Mouse (Mus musculus) intestine, embryonic 16.5 days (tissue): ENCODE results near the gene Wdr24. TPM values are rescaled to one million over a fixed set of nuclear protein-coding genes. Genes with fewer than 3 reads are reported as not detected.
"Not testable (repeated sequence)": the region's sequence is repeated elsewhere in the genome, so short reads cannot be mapped to it uniquely, and the experiment has no call there.

Experiments
- ATAC-seq: fragments of 200-750 bp; cut with Nextera tagmentation; 2 replicates; pipeline ENCODE4 v1.8.0; 2017; ENCODE audit warnings: moderate TSS enrichment, moderate library complexity
- H3K27ac ChIP-seq: fragments of 300-500 bp; sonication (generic); 2 replicates; pipeline ENCODE4 v1.5.1; 2014; ENCODE audit warnings: mild to moderate bottlenecking, low read length
- H3K27me3 ChIP-seq: fragments of 300-500 bp; sonication (generic); replicated peaks from 2 replicates; pipeline ENCODE4 v1.6.1; 2014; ENCODE audit warnings: low read length, control low read depth, mixed read lengths; ENCODE audit not compliant: control insufficient read depth, insufficient read depth
- H3K36me3 ChIP-seq: fragments of 300-500 bp; sonication (generic); 2 replicates; pipeline ENCODE4 v1.6.1; 2014; ENCODE audit warnings: low read length, control low read depth; ENCODE audit not compliant: control insufficient read depth, insufficient read depth
- H3K4me1 ChIP-seq: fragments of 300-500 bp; sonication (generic); 2 replicates; pipeline ENCODE4 v1.6.1; 2014; ENCODE audit warnings: low read length, control low read depth, mixed read lengths; ENCODE audit not compliant: control insufficient read depth, insufficient read depth
- H3K4me2 ChIP-seq: fragments of 300-500 bp; sonication (generic); 2 replicates; pipeline ENCODE4 v1.6.1; 2014; ENCODE audit warnings: low read depth, low read length, control low read depth
- H3K4me3 ChIP-seq: fragments of 300-500 bp; sonication (generic); 2 replicates; pipeline ENCODE4 v1.5.1; 2014; ENCODE audit warnings: mild to moderate bottlenecking, low read length
- H3K9ac ChIP-seq: fragments of 300-500 bp; sonication (generic); 2 replicates; pipeline ENCODE4 v1.6.1; 2014; ENCODE audit warnings: low read depth, low read length
- H3K9me3 ChIP-seq: fragments of 300-500 bp; sonication (generic); 2 replicates; pipeline ENCODE4 v1.6.1; 2016; ENCODE audit warnings: low read length, control low read depth; ENCODE audit not compliant: control insufficient read depth
- WGBS: fragments of 180-500 bp; shearing (Covaris S2); extraction: QIAGEN DNeasy Blood & Tissue Kit; methylation state at CpG from one replicate; pipeline ENCODE4 v1.1.7; 2014; 5-methylcytosine and 5-hydroxymethylcytosine counted together
- polyA plus RNA-seq: library from polyadenylated mRNA; unstranded; fragments of >200 nt; fragmentation: Nextera tagmentation; extraction: Ambion mirVana; gene quantifications from 2 replicates; pipeline ENCODE4 v1.2.1, GENCODE M21; 2015

The Wdr24 gene
- polyA plus RNA-seq, 1 experiment from 2014 or later = 25.5 TPM

- Histone ChIP-seq H3K27ac (no peak overlapping the region), H3K4me2 (no peak overlapping the region), H3K9ac (no peak overlapping the region), H3K9me3 (no peaks in the 10 kb centered on the region), H3K36me3 (no peaks in the 10 kb centered on the region), H3K4me3 (no peak overlapping the region), H3K4me1 (peaks cover 35% of the 10 kb centered on the region), H3K27me3 (no peaks in the 10 kb centered on the region)
- 91% methylated on average over 14 of the region's 14 CpGs for WGBS
- ATAC-seq = no peak
Observed at GRCm38 (mm10) chr17:25864311-25864710, 40.9 kb downstream of the Wdr24 start.

GRCm38 (mm10) chr17:25865288-25865687 lies 41.9 kb downstream of the Wdr24 start:
- Histone ChIP-seq H3K9me3 (no peaks in the 10 kb centered on the region), H3K27ac (no peak overlapping the region), H3K27me3 (no peaks in the 10 kb centered on the region), H3K4me1 (peaks cover 34% of the 10 kb centered on the region), H3K4me2 (no peak overlapping the region), H3K36me3 (no peaks in the 10 kb centered on the region), H3K4me3 (no peak overlapping the region; the same call in 1 of the 2 replicates), H3K9ac (peak overlapping the region; percentile 36; the same call in 1 of the 2 replicates)
- 76% methylated on average over 11 of the region's 11 CpGs for WGBS
- no peak for ATAC-seq

- H3K9ac ChIP-seq = 0 out of 2 replicates have a peak overlapping the region, but pooled peaks have one; percentile 2
- H3K36me3 ChIP-seq = no peaks in the 10 kb centered on the region
- no peak overlapping the region for H3K4me2 ChIP-seq
- no peak overlapping the region for H3K27ac ChIP-seq
- H3K9me3 ChIP-seq = no peaks in the 10 kb centered on the region
- no peaks in the 10 kb centered on the region for H3K27me3 ChIP-seq
- ATAC-seq = no peak
- 84% methylated on average over 3 of the region's 3 CpGs for WGBS
- no peak overlapping the region for H3K4me3 ChIP-seq
- peaks cover 26% of the 10 kb centered on the region for H3K4me1 ChIP-seq
Observed at GRCm38 (mm10) chr17:25866172-25866571, 42.7 kb downstream of the Wdr24 start.

- peak overlapping the region; percentile 89 for H3K27ac ChIP-seq
- no peaks in the 10 kb centered on the region for H3K27me3 ChIP-seq
- H3K4me2 ChIP-seq = peak overlapping the region; percentile 95
- peak overlapping the region; percentile 82 for H3K9ac ChIP-seq
- peak; percentile 33; the same call in 1 of the 2 replicates for ATAC-seq
- H3K36me3 ChIP-seq = no peaks in the 10 kb centered on the region
- H3K4me3 ChIP-seq = peak overlapping the region; percentile 93
- no peaks in the 10 kb centered on the region for H3K9me3 ChIP-seq
- peaks cover 18% of the 10 kb centered on the region for H3K4me1 ChIP-seq
- WGBS = 15% methylated on average over 7 of the region's 7 CpGs
Observed at GRCm38 (mm10) chr17:25867509-25867835, 44.0 kb downstream of the Wdr24 start.

GRCm38 (mm10) chr17:25867836-25868600 lies 44.6 kb downstream of the Wdr24 start:
- Histone ChIP-seq H3K36me3 (no peaks in the 10 kb centered on the region), H3K27me3 (no peaks in the 10 kb centered on the region), H3K9ac (peak overlapping the region; percentile 82), H3K4me2 (peak overlapping the region; percentile 95), H3K9me3 (no peaks in the 10 kb centered on the region), H3K4me1 (peaks cover 16% of the 10 kb centered on the region), H3K4me3 (peak overlapping the region; percentile 93), H3K27ac (peak overlapping the region; percentile 89)
- 1% methylated on average over 42 of the region's 42 CpGs for WGBS
- ATAC-seq = peak; percentile 43

- peak within 1 kb of the TSS; percentile 95 for H3K4me2 ChIP-seq
Observed at GRCm38 (mm10) chr17:25868601-25869191, 45.3 kb downstream of the Wdr24 start, which contains the start of gene Mcrip2. Mcrip2 (minus strand) TSS chr17:25868764.

GRCm38 (mm10) chr17:25869498-25869897 lies 46.1 kb downstream of the Wdr24 start:
- 90% methylated on average over 8 of the region's 8 CpGs for WGBS
- Histone ChIP-seq H3K9ac (no peak overlapping the region), H3K27me3 (no peaks in the 10 kb centered on the region), H3K4me3 (no peak overlapping the region), H3K27ac (no peak overlapping the region), H3K4me2 (no peak overlapping the region), H3K4me1 (peaks cover 23% of the 10 kb centered on the region), H3K9me3 (no peaks in the 10 kb centered on the region), H3K36me3 (no peaks in the 10 kb centered on the region)
- no peak for ATAC-seq

More at GRCm38 (mm10) chr17:25868601-25869191, 45.3 kb downstream of the Wdr24 start, which contains the start of gene Mcrip2:
- Histone ChIP-seq H3K9ac (peak within 1 kb of the TSS; percentile 82), H3K4me1 (peaks cover 16% of the 10 kb centered on the region), H3K27ac (peak within 1 kb of the TSS; percentile 89), H3K4me3 (peak within 1 kb of the TSS; percentile 93), H3K9me3 (no peaks in the 10 kb centered on the region), H3K27me3 (no peaks in the 10 kb centered on the region), H3K36me3 (no peaks in the 10 kb centered on the region)
- WGBS = 1% methylated on average over 24 of the region's 24 CpGs
- peak; percentile 88 for ATAC-seq

- H3K36me3 ChIP-seq = no peaks in the 10 kb centered on the region
- H3K27ac ChIP-seq = no peak overlapping the region
- no peaks in the 10 kb centered on the region for H3K9me3 ChIP-seq
- H3K4me1 ChIP-seq = peaks cover 23% of the 10 kb centered on the region
- WGBS = 81% methylated on average over 2 of the region's 2 CpGs
- no peak for ATAC-seq
- no peaks in the 10 kb centered on the region for H3K27me3 ChIP-seq
- no peak overlapping the region for H3K4me2 ChIP-seq
- H3K4me3 ChIP-seq = no peak overlapping the region
- no peak overlapping the region for H3K9ac ChIP-seq
Observed at GRCm38 (mm10) chr17:25869954-25870353, 46.5 kb downstream of the Wdr24 start.

- not testable (repeated sequence) for H3K9ac ChIP-seq
Observed at GRCm38 (mm10) chr17:25871566-25871965, 48.1 kb downstream of the Wdr24 start.

More at GRCm38 (mm10) chr17:25871566-25871965, 48.1 kb downstream of the Wdr24 start:
- not testable (repeated sequence) for H3K4me3 ChIP-seq, H3K36me3 ChIP-seq, ATAC-seq, H3K27ac ChIP-seq, H3K4me2 ChIP-seq, H3K27me3 ChIP-seq, H3K9me3 ChIP-seq
- H3K4me1 ChIP-seq = peaks cover 23% of the 10 kb centered on the region
